Mouse (Mus musculus) thymus, postnatal 0 days (tissue): Measurements from ENCODE around the gene Nfkbie. TPM values are rescaled to one million over a fixed set of nuclear protein-coding genes. Genes with fewer than 3 reads are reported as not detected.

Experiments used
- DNase-seq: peaks from one replicate; pipeline ENCODE4 v3.0.0-alpha.2; 2015; ENCODE audit warnings: low spot score
- polyA plus RNA-seq: library from polyadenylated mRNA; unstranded; fragments of >200 nt; fragmentation: Nextera tagmentation; extraction: Ambion mirVana; gene quantifications from 2 replicates; pipeline ENCODE4 v1.2.1, GENCODE M21; 2015

The Nfkbie gene
- 70.4 and 80.2 TPM in 2 replicates for polyA plus RNA-seq

DNA sequence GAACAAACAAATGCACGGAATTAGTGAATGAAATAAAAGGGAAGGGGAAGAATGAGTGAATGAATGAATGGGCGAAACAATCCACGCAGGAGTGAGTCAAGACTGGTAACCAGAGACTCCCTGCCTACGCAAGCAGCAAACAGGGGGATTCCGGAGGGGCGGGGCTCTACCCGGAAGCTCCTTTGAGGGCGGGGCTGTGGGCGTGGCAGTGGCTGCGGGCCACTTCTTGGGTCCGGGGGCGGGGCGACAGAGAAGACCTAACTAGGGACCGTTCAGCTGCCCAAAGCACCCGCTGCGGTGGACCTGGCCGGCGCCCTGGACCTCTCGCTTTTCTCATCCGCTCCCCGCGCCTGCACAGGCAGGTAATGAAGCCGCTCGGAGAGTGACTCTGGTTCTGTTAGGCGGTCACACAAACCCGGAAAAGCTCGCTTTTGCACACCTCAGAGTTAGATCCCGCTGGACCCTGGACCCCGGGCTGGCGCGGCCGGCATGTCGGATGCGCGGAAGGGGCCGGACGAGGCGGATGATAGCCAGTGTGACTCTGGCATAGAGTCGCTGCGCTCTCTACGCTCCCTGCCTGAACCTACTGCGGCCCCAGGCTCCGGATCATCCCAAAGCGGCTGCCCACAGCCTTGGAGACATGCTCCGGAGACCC, at the start of gene Nfkbie:
Gene Nfkbie (plus strand): TSS at position 252 of the 655 bp plus-strand sequence.
- peak; percentile 94 for DNase-seq

DNA sequence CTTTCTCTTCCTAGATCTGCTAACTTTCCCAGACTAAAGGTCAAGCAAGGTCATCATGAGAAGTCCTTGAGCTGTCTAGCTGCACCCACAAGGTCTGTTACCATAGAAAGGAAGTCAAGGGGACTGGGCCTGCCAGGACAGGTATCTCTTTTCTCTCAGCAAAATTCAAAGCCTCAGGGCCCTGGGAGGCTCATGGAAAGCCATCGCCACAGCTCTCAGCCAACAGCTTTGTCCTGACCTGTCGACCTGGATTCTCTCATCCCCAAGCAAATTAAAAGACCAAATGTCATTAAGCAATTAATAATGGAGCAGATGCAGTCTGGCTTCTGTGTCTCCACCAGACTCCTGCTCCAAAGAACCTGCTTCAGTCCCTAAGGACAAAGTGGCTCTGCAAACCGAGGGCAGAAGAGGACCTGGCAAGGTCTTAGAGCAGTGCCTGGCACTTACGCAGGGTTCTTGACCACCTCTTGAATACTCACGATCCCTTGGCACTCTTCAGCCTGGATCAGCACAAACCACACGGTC, 49.5 kb upstream of the Nfkbie start:
- DNase-seq, result no peak

DNA sequence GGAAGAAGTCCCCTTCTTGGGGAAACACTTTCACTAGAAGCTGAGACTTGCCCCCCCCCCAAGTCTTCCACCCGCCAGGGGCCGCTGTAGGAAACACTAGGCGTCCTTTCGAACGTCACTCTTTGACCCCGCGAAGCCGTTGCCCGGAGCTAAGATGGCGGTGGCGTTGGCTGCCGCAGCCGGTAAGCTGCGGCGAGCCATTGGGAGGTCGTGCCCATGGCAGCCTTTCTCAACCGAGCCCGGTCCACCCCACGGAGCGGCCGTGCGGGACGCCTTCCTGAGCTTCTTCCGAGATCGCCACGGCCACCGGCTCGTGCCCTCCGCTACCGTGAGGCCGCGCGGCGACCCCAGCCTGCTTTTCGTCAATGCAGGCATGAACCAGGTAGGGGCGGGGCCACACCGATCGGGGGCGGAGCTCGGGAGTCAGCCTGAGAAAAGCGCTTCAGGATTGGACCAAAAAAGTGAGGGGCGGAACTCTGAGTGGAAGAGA, 48.8 kb upstream of the Nfkbie start, which contains the start of gene Aars2:
Gene Aars2 (plus strand): TSS at position 142 of the 490 bp plus-strand sequence.
- peak; percentile 97 for DNase-seq

DNA sequence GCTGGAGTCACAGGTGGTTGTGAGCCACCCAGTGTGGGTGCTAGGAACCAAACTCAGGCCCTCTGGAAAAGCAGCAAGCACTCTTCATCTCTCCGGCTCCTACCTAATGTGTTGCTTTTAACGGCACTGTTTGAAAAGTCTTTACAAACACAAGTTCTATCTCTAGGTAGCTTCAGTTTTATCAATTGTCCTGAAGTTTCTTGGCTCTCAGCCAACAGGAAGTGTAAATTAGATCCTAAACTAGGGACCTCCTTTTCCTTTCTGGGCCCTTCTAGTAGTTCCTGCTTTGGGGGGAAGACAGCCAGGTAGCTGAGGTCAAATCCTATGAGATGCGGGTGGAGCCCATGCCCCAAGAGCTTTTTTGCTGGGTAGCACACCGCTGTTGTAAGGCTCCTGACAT, 44.6 kb upstream of the Nfkbie start:
- no peak for DNase-seq

DNA sequence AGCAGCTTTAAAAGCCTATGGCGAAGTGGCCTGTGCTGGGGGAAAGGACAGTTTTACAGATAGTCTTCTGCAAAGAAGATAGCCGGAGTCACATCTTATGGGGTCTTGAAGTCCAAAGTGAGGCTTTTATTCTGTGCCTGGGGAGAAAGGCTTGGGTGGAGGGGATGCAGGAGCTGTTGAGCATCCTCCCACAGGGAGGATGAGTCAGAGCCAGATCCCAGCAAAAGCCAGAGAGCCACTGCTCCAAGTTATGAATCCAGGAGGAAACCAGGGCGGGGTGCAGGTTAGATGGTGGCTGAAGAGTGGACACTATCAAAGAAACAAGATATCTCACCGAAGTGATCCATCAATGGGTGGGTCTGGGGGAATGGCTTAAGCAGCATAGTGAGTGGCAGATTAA, 43.7 kb upstream of the Nfkbie start:
- DNase-seq, result no peak

DNA sequence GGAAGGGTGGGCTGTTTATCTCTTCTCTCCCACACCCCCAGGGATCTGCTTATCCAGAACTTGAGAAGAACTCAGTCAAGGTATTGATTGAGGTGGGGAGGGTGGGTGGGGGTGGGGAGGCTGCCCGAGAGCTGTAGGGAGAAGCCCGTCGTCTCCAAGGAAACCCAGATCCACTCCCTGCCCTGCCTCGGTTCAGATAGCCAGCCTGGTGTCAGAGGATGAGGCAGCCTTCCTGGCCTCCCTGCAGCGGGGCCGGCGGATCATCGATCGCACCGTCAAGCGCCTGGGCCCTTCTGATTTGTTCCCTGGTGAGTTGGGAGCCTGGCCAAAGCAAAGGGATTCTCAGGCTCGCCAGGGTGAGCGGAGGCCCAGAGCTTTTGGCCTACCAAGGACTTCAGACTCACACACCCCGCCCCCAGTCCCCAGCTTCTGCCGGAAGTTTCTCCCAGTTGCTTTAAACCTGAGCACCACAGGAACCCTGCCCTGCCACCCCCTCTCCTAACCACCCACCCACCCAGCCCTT, 40.2 kb upstream of the Nfkbie start:
- no peak for DNase-seq

DNA sequence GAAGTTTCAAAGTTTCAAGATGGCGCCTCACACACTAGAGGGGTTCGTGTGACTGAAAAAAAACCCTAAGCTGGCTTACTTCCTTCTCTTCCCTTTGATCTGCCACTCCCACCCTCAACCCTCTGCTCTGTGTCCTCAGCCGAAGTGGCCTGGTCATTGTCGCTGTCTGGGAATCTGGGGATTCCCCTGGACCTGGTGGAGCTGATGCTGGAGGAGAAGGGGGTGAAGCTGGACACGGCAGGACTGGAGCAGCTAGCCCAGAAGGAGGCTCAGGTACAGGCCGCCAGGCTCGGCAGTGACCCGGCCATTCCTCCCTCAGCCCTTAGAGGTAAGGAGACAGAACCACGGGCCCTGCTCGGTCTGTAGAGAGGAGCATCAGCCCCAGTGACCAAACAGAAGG, 39.7 kb upstream of the Nfkbie start:
- no peak for DNase-seq

DNA sequence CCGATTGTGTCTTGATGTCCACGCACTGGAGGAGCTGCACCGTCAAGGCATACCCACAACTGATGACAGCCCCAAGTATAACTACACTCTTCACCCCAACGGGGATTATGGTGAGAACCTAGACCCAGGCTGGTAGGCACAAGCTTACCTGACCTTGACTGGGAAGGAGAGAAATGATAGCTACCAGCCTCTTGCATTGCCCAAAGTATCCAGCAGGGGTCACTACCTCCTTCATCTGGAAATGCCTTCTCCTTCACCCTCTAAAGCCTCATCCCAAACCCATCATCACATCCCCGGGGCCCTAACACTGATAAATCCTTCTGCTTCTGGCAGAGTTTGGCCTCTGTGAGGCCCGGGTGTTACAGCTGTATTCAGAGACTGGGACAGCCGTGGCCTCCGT, 39.0 kb upstream of the Nfkbie start:
- peak; percentile 72 for DNase-seq

DNA sequence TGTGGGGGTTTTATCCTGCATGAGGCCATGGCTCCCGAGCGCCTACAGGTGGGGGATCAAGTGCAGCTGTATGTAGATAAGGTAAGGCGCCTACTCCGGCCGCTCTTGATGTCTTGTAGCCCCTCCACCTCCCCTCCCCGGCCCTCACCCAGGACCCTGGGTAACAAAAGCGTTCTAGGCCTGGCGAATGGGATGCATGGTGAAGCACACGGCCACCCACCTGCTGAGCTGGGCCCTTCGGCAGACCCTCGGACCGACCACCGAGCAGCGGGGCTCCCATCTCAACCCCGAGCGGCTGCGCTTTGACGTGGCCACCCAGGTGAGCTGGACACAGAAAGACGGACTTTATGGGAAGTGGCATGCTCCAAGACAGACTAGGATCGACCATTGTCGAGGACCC, 38.4 kb upstream of the Nfkbie start:
- no peak for DNase-seq

DNA sequence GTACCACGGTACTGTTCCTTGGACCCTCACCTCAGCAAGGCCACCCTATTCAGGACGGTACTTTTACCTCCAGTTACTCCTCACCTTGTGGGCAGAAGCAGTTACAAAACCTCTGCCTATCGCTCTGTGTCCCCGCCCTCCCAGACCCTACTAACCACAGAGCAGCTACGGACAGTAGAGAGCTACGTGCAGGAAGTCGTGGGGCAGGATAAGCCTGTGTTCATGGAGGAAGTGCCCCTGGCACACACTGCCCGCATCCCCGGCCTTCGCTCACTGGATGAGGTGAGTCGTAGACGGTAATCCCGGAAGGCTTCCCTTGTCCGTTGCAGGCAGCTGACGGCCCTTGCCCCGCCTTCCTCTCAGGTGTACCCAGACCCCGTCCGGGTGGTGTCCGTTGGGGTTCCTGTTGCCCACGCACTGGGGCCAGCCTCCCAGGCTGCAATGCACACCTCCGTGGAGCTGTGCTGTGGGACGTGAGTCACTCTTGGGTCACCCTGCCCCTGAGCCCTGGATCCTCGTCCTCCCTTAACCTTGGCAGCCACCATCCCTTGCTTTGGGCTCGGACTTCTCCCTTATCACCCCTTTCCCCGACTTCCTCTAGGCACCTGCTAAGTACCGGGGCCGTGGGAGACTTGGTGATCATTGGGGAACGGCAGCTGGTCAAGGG, 37.8 kb upstream of the Nfkbie start:
- DNase-seq, result no peak

DNA sequence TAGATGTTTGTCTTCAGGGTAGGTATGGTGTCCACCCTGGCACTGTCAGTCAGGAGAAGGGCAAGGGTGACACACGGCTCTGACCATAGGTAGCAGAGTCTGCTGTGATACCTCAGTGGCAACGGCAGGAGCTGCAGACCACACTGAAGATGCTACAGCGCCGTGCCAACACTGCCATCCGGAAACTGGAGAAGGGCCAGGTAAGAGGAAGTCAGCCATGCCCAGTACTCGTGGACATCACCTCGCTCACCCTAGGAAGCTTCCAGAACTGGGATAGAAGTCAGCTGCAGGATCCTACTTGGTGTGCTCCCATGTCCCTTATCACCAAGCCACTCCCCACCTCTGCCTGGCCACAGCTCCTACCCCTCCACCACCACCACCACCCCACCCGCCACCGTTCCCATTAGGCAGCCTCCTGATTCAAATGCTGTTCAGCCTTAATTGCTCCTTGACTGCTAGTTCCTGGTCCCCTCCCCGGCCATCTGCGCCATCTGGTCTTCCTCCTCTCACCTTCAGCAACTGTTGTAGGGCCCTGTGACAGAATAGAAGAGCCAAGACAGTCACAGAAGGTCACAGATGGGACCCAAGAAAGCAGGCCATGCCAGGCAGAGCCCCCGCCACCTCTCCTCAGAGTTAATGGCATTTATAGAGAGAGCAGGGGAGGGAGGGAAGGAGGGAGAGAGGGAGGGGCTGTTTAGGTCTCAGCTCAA, 36.6 kb upstream of the Nfkbie start:
- DNase-seq, result no peak

DNA sequence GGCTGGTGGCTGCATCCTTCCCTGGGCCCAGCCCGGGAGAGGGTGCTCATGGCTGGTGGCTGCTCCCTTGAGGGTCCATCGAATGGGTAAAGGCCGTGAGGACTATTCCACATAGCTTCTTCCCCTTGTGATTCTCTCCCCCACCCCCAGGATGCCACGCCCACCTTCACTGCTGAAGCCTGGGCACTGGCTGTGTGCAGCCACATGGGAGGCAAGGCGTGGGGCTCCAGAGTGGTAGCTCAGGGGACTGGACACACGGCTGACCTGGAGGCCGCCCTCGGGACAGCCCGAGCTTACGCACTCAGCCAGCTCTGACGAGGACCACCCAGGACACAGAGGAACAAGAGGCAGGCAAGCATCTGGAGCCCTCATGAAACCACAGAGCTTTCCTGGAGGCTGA, 35.4 kb upstream of the Nfkbie start:
- DNase-seq, result no peak

DNA sequence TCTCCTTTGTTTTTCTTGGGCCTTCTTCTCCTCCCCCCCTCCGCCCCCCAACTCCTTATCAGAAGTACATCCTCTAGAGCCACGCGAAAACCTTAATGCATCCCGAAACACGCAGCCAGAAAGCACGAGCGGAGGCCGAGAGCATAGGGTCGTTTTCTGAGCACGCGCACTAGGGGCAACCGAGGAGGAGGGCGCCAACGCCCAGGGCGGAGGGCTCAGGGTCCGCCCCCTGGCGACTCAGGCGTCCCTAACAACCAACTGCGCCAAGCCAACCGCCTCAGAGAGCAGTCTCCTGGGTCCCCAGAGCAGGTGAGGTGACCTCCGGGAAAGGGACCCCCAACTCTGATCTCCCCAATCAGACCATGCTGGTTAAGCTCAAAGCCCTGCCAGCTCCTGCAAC, 32.2 kb upstream of the Nfkbie start, which contains the start of gene Tcte1:
Gene Tcte1 (plus strand): TSS at position 172 of the 400 bp plus-strand sequence.
- peak; percentile 69 for DNase-seq

DNA sequence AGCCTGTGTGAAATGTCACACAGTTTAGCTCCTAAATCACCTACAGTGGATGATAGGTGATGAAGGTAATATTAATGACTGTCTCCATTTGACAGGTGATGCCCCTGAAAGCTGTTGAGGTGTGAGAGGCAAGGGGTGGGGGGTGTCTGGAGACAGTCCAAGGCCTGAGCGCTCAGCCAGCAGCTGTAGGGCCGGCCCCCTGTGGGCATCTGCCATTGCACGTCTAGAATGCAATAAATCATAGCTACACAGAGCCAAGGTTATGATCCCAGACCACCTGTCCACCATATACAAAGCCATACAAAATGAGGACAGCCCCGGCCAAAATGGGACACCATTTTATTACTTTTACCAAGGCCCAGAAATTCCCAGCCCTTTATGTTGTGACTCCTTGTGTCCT, 30.5 kb upstream of the Nfkbie start:
- DNase-seq, result no peak

DNA sequence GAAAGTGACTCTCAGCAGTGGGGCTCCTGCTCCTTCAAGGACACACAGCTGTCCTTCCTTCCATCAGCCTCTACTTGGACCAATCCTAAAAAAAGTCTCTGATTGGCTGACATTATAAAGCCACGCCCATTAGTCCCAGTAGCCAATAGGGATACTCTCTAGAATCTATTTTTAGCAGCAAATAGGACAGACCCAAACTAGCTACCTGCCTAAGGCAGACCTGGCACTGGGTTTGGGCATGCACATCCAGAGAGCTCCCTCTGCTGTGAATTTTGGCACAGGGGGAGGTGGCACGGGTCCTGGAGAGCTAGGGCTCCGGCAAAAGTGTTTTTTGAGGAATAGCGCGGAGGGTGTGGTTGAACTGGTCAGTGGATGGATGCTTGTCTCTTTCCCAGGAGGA, 28.9 kb upstream of the Nfkbie start:
- DNase-seq, result no peak

DNA sequence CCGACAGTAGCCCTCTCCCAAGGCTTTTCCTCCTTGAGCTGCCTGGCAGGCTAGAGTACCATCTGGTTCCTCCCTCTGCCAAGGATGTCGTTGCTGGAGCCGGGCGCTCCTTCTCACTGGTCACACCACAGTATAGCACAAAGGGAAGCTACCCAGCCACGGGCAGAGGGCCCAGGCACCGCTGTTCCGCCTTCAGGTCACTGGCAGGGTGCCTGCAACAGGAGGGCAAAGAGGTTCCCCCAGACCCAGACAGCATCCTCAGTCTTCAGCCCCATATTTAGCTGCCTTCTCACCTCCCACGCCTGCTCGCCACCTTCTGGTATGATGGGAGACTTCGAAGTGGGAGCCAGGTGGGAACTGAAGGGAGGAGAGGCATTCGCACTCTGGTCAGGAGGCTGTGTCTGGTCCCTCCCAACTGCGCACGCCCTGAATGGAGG, 25.1 kb upstream of the Nfkbie start:
- no peak for DNase-seq

DNA sequence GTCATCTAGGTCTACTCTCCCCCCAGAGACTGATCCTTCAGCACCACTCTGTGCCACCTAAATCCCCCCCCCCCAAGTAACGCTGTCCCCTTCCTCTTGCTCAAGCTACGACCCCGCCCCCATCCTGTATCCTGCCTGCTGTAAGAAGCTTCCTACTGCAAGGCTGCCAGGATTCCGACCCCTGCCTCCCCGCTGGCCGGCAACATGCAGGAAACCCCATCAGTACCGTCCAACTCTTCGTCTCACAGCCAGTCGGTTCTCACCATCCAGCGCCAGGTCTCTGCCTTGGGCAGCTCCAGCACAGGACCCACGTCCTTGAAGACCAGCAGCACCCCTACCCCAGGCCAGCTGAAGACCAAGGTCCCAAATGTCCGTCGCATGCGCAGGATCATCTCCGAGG, 22.6 kb upstream of the Nfkbie start:
- no peak for DNase-seq

DNA sequence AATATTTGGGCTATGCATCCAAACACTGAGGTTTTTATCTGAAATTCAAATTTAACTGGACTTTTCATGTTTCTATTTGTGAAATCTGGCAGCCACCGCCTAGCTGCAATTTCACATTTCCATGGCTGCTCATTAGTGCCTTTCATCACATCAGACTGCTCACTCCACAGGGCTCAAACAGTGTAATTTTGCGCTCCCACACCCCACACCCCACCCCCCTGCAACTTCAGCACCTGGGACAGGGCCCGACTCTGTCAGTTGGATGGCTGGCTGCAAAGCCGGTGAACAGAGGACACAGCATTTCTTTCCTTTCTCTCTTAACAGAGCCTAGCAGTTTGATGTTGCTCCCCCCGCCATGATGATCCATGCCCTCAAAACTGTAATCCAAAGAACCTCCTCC, 19.2 kb upstream of the Nfkbie start:
- peak; percentile 37 for DNase-seq

DNA sequence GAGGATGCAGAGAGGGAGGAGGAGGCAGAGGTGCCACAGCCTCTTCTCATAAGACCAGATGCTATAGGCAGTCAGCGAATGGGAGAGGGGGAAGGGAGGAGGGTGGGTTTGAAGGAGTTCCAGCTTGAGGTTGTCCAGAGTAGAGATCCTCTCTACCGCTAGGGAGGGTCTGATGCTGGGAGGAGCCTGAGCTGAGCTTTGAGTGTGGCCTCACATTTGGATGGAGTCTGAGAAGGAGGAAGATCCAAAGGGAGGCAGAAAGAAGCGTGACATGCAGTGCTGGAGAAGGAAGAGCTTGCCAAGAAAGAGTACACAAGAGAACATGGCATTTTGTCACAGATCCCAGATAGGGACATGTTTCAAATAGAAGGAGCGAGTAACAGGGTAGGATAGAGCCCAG, 17.1 kb upstream of the Nfkbie start:
- no peak for DNase-seq

DNA sequence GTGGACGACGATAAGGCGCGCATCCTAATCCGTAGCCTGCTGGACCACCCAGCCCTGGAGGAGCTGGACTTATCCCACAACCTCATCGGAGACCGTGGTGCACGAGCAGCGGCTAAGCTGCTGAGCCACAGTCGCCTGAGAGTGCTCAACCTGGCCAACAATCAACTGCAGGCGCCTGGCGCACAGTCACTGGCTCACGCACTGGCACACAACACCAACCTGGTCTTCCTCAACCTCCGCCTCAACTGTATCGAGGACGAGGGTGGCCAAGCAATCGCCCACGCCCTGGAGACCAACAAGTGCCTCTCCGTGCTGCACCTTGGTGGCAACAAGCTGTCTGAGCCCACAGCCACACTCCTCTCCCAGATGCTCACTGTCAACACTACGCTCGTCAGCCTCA, 15.8 kb upstream of the Nfkbie start:
- DNase-seq, result no peak

DNA sequence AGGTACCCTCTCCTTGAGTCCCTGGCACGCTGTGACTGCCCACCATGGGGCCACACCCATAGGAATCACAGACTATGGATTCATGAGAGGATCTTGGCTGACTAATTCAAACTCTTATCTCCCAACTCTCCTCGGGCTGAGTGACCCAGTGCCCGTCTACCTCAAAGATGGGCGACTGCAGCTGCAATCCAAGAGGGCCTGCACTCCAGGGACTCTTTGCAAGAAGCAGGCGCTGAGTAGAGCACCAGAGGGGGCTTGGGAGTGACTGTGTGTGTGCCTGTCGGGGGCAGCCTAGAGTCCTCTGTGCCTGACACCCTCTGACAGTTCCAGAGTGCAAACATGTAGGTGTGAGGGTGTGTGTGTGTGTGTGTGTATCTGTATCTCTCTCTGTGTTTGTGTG, 13.4 kb upstream of the Nfkbie start:
- no peak for DNase-seq

DNA sequence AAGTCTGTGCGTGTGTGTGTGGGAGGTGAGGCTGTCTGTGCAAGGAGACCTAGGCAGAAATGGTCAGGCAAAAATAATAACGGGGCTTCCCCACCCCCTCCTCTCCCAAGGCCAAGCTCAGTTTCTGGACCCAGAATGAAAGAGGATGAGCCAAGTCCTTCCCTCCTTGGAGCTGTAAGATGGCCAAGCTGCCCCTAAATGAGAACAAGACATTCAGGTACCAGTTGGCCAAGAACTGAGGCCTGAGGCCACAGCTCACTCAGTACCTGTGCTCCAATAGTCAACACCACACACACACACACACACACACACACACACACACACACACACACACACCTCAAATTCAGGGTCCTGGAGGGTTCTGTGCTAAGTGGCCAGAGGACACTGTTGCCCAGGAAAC, 12.8 kb upstream of the Nfkbie start:
- DNase-seq, result no peak
